22 mouse cellular contexts compared by ENCODE assay signal in genomic region chr12:76130891-76131290, GRCm38 (mm10). TPM values are rescaled to one million over a fixed set of nuclear protein-coding genes. Genes with fewer than 3 reads are reported as not detected.
"Had no signal": no experiment of that assay in that cellular context is flagged by ENCODE, and none has a peak within 500 bp of the region (broad histone marks: within the 10 kb centered on the region; RNA-seq: fewer than 3 reads in every experiment).

No protein-coding gene starts in this region.

- H3K4me2 ChIP-seq: heart, embryonic 13.5 days; heart, embryonic 15.5 days; hindbrain, embryonic 12.5 days; hindbrain, embryonic 14.5 days; limb, embryonic 12.5 days; liver, embryonic 13.5 days; liver, embryonic 15.5 days had no signal

- DNase-seq: gastrocnemius, postnatal 25 days; heart, adult 2 months; kidney, adult 11 months; layer of hippocampus, postnatal 36 days; liver, embryonic 13.5 days had no signal

- ATAC-seq: forebrain, embryonic 16.5 days; hindbrain, embryonic 16.5 days; liver, postnatal 0 days had no signal

- H3K4me3 ChIP-seq: gastrocnemius, adult 2 months; heart, adult 2 months; heart, embryonic 13.5 days; heart, embryonic 15.5 days; hindbrain, embryonic 10.5 days; hindbrain, embryonic 12.5 days; layer of hippocampus, adult 2 months; limb, embryonic 10.5 days; limb, embryonic 12.5 days; liver, embryonic 13.5 days; liver, embryonic 15.5 days had no signal

- H3K9ac ChIP-seq: heart, embryonic 13.5 days; heart, embryonic 15.5 days; hindbrain, embryonic 12.5 days; hindbrain, embryonic 14.5 days; limb, embryonic 12.5 days; liver, embryonic 13.5 days; liver, embryonic 15.5 days; liver, postnatal 0 days had no signal

- H3K27me3 ChIP-seq: heart, embryonic 13.5 days; heart, embryonic 15.5 days; hindbrain, embryonic 12.5 days; limb, embryonic 12.5 days; liver, embryonic 13.5 days; liver, embryonic 15.5 days had no signal

- H3K36me3 ChIP-seq: heart, embryonic 13.5 days; heart, embryonic 15.5 days; hindbrain, embryonic 10.5 days; hindbrain, embryonic 12.5 days; limb, embryonic 10.5 days; limb, embryonic 12.5 days; liver, embryonic 13.5 days; liver, embryonic 15.5 days had no signal

- H3K4me1 ChIP-seq: hindbrain, embryonic 10.5 days; hindbrain, embryonic 12.5 days; limb, embryonic 10.5 days; limb, embryonic 12.5 days; liver, embryonic 13.5 days; liver, embryonic 15.5 days had no signal

- H3K9me3 ChIP-seq: heart, embryonic 13.5 days; heart, embryonic 15.5 days; hindbrain, embryonic 10.5 days; hindbrain, embryonic 12.5 days; limb, embryonic 10.5 days; limb, embryonic 12.5 days; liver, embryonic 13.5 days; liver, embryonic 15.5 days had no signal

- H3K27ac ChIP-seq: gastrocnemius, adult 2 months; heart, adult 2 months; heart, embryonic 13.5 days; heart, embryonic 15.5 days; hindbrain, embryonic 10.5 days; hindbrain, embryonic 12.5 days; hindbrain, embryonic 14.5 days; layer of hippocampus, adult 2 months; limb, embryonic 10.5 days; limb, embryonic 12.5 days; liver, embryonic 13.5 days; liver, embryonic 15.5 days had no signal

RNA-seq across cellular contexts. Expression of gene Esr2, which starts 46.2 kb away (rescaled TPM):
- total RNA-seq: gastrocnemius, postnatal 25 days; granulocyte monocyte progenitor cell, adult 5-6 weeks; heart, adult 2 months; heart, postnatal 14 days; heart, postnatal 36 days had no signal
- polyA plus RNA-seq: inflammation-experienced regulatory T-cells, adult 6 months; liver, postnatal 0 days had no signal
